Mouse (Mus musculus) thymus, postnatal 36 days (tissue): ENCODE measurements at regions not wholly inside any gene's neighbourhood (a gene's known extent, or its start where the extent isn't known, plus 50 kb on each side); places are given as distances from the start of the nearest gene placed in this dataset.
"Not testable (repeated sequence)": the region's sequence is repeated elsewhere in the genome, so short reads cannot be mapped to it uniquely, and the experiment has no call there.

Source experiments
- DNase-seq, 2 experiments: peaks; one replicate each; pipeline ENCODE4 v3.0.0; 2022; ENCODE audit warnings: mixed read lengths in 2 of 2

DNA sequence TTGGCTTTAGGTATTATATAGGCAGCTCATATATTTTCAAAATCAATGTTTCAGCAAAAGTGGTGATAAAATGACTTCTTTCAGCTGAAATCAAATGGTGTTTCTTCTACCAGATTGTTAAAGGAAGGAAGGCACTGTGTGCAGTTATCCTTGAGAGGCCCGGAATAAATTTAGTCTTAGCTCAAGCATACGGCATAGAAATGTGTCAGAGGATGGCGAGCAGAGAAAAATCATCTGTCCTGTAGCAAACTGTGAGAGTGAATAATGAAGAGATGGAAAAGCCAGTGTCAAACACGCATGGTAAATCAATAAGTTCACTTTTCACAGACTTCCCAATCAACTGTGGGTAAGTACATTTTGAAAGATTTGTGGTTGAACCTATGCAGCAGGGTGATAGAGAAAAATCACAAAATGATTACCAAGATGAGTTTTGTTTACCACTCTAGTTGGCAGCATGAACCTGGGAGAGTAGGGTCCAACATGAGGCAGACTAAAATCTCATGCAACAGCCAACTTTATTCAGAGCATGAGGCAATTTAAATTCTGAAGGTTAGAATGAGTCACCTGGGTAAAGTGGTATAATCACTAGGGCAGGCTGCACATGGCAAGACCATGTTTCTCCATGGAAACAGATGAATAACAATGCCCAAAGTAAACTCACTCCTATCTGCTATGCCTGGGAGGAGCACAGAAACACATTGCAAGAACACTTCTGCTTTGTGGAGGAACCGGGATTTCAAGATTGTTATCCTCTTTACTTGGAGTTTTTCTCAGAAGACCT is 55.7 kb downstream of the AI429214 start:
- DNase-seq, result no peak

DNA sequence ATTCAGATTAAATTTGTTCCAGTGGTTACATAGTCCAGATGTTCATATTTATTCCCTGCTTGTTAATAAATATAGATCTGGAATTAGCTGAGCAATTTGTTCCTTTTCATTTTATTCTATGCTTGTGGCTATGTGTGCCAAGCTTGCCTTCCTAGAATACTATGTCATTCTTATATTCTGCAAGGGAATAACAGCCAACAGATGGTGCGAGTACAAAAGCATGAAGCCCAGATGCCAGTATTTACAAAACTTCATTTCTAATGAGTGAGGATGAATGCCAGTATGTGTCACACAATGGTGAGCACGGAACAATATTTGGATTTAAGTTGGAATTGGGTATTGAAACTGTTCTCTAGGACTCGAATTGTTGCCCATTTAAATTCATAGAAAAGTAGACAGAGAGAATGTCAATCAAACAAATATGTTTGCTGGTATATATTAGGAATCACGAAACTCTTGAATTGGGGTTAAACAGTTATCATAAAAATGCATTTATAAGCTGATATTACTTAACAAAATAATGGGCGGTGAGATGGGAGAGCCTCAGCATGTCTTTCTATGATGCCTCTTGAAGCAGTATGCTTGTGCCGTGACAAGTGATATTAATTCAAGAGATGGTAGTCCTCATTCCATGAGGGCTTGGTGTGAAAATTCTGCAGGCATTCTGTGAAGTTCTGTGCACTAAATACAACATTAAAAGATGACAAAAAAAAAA is 56.7 kb downstream of the AI429214 start:
- DNase-seq, result no peak

DNA sequence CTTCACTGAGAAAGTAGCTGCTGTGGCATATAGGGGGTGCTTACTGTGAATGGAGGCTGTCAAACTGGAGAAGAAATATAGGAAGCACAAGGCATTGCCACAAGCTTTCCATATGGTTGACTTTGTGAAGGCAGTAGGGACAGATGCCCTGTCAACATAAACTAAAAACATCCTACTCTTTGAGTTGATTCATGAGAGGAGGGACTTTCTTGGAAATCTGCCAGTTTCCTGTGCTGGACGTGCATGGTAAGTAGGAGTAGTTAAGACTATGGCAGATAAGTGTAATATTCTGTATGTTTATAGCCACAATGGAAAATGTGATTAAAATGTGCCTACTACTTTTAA is 57.3 kb downstream of the AI429214 start:
- no peak for DNase-seq

- DNase-seq, result no peak
Observed at GRCm38 (mm10) chr8:37056376-37056775, 63.0 kb downstream of the AI429214 start.

GRCm38 (mm10) chr8:37058390-37058789 is 65.0 kb downstream of the AI429214 start:
- no peak for DNase-seq

- peak in 1 of 2 experiments; percentile 2 for DNase-seq
Observed at GRCm38 (mm10) chr8:37062012-37062944, 68.9 kb downstream of the AI429214 start.

DNA sequence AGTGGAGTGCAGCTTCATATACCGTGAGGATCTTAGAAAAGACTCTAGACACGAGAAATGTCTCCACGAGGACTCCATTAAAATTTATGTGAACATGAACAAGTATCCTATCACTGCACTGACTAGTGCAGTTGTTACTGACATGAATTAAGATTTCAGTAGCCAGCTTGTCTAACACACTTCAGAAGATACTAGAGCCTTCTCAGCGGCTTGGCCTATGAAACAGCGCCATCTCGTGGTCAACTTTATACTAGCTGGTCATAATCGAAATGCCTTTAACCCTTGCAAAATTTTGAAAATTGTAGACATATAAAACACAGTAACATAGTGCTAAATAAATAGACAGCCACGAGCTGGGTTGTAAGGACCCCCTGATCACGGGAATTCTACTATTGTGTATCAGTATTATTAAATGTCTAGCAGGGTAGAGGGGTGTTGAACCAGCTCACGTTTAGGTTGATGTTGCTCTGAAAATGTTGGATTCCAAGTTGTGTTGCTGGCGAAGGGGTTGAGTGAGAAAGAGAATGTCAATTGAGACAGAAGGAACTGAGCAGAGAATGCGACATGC is 70.4 kb downstream of the AI429214 start:
- DNase-seq, result peak; percentile 8 to 14

DNA sequence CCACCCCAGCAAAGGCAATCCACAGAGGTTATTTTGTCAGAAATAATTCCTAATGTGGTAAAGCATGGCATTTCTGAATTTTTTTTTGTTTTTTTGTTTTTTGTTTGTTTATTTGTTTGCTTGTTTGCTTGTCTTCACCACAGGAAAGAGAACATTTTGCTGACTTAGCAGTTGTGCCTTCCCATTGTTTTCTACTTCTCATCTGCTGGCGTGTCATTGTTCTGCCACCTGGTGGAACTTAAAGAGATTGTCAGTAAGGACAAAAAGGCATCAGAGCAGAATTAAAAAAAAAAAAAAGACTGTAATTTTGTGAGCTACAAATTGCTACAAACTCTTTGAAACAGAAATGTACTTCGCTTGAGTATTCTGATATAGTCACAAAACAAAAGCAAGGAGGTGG is 79.5 kb downstream of the AI429214 start:
- DNase-seq, result no peak

- no peak for DNase-seq
Observed at GRCm38 (mm10) chr8:37099727-37100126, 106.3 kb downstream of the AI429214 start.

DNA sequence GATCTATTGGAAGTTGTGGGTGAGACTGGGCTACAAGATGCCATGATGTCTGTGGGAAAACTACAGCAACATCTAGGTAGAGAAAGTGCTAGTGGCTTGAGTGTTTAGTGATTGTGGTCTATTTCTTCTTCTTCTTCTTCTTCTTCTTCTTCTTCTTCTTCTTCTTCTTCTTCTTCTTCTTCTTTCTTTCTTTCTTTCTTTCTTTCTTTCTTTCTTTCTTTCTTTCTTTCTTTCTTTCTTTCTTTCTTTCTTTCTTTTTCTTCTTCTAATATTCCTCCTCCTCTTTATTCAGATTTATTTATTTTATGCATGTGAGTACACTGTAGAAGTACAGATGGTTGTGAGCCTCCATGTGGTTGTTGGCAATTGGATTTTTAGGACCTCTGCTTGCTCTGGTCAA is 119.0 kb downstream of the AI429214 start:
- not testable (repeated sequence) for DNase-seq

- DNase-seq, result no peak
Observed at GRCm38 (mm10) chr8:37125834-37126233, 132.4 kb downstream of the AI429214 start.

DNA sequence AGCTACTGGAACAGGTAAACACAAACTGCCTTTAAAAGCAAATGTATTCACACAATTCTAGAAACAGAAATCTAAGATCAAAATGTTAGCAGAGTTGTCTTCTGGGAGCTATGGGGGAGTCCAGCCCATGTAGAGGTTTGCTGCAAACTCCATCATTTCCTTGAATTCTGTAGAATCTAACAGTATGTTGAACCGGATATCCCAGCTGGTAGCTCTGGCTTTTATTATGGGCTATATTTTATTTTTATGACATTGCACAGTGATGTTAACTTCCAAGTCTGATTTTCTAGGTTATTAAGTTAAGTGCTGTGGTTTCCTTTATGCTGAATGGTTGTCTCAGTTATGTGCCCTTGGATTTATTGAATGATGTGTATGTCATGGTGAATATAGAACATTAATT is 136.3 kb downstream of the AI429214 start:
- DNase-seq, result no peak

- DNase-seq, result no peak
Observed at GRCm38 (mm10) chr8:37131988-37132387, 138.6 kb downstream of the AI429214 start.

DNA sequence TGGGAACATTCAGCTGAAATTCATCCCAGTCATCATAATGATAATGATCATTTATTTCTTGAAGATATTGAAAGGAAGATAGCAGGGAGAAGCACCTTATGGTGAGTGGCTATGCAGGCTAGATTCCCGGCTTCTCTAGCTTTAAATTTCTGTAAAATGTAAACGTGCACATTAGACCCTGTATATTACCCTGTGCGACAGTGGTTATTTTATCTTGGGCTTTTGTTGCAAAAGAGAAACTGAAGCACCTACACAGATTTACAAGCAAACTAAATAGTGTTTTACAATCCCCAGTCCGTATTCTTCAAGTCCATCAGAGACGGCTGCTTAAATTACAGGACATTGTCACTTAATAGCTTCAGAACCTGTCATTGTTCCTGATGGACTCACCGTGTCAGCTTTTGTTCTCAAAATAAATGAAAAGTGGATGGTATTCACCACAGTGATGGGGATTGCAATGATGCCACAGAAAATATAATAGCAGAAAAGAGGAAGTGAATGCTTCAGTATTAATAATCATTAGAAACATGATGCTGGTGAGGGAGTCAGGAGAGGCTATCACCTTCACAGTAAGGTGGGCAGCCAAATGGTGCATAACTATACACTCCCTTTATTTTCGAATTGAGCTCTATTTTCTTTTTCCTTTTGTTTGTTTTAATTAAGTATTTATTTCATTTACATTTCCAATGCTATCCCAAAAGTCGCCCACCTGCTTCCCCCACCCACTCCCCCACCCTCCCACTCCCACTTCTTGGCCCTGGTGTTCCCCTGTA is 141.0 kb downstream of the AI429214 start:
- no peak for DNase-seq

DNA sequence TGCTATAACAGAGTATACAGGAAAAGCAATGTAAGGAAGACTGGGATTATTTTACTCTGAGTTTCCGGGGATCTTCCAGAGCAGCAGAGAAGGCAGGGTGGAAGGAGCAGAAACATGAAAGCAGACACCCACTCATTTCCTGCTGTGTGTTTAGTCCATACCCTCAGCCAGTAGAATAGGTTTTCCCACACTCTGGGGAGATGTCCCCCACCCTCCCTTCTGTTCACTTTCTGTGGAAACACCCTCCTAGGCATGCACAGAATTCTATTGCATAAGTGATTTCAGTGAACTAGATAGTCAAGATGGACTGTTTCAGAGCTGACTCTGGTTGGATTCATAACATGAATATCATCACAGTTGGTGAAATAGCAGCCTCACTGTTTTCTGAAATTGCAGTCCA is 156.9 kb downstream of the AI429214 start:
- no peak for DNase-seq

- DNase-seq, result no peak
Observed at GRCm38 (mm10) chr8:37154361-37154760, 161.0 kb downstream of the AI429214 start.

DNA sequence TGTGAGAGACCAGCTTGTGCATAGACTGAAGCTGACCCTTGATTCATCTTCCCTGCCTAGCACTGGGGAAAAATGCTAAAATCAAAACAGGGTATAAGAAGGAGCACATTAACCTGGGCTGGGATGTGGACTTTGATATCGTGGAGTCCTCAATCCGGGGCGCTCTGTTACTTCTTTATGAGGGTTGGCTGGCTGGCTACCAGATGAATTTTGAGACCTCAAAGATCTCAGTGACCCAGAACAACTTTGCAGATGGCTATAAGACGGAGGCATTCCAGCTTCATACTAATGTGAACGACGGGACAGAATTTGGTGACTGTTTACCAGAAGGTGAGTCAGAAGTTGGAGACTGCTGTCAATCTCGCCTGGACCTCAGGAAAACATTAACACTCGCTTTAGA is 161.5 kb downstream of the AI429214 start:
- DNase-seq, result no peak

GRCm38 (mm10) chr8:37159481-37159880 is 166.1 kb downstream of the AI429214 start:
- DNase-seq, result peak; percentile 1 to 4

- DNase-seq, result no peak
Observed at GRCm38 (mm10) chr8:37196859-37197258, 203.5 kb downstream of the AI429214 start.

DNA sequence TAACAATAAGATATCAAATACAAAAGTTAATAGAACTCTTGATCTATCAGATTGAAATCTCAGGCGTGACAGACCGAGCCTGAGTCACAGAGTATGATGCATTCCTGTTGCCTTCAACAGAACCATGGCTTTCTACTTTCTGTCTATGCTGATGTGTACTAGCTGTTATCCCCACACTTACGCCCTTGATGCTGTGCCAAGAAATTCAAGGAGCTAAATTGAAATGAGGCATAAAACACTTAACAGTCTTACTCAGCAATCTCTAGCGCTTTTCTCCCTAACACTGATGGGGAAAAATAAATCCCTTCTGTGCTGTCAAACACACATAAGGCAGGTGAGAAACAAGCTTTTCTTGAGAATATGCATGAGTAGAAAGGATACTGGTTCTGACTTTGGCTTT is 222.5 kb downstream of the AI429214 start:
- DNase-seq, result no peak

- DNase-seq, result no peak
Observed at GRCm38 (mm10) chr8:37227091-37227490, 233.7 kb downstream of the AI429214 start.

GRCm38 (mm10) chr8:37237306-37237705 is 243.9 kb downstream of the AI429214 start:
- DNase-seq, result no peak
